Mouse (Mus musculus): Measurements from ENCODE around the gene Gpbar1.
A peak's percentile ranks its signal among the peaks of the same experiment; 100 is the strongest.
"Not testable (repeated sequence)": the region's sequence is repeated elsewhere in the genome, so short reads cannot be mapped to it uniquely, and the experiment has no call there.

The Gpbar1 gene

GRCm38 (mm10) chr1:74278988-74279387 is 638 bp downstream of the Gpbar1 start:
- no peak for DNase-seq

GRCm38 (mm10) chr1:74280591-74281325 is 2.4 kb downstream of the Gpbar1 start:
- no peak for DNase-seq

- DNase-seq, result no peak
These were observed 3.0 kb downstream of the Gpbar1 start for GRCm38 (mm10) chr1:74281372-74281771.

GRCm38 (mm10) chr1:74281886-74282285 is 3.5 kb downstream of the Gpbar1 start:
- DNase-seq, result no peak

GRCm38 (mm10) chr1:74282896-74283625 is 4.7 kb downstream of the Gpbar1 start:
- no peak for DNase-seq

GRCm38 (mm10) chr1:74283686-74284463 is 5.5 kb downstream of the Gpbar1 start:
- peak; percentile 74 for DNase-seq

- DNase-seq, result peak; percentile 100
These were observed 6.3 kb downstream of the Gpbar1 start, which contains the start of the genes Aamp and Pnkd for GRCm38 (mm10) chr1:74284543-74285160. Gene Aamp, minus strand, starts transcription at chr1:74284738. Gene Pnkd, plus strand, starts transcription at chr1:74284930.

GRCm38 (mm10) chr1:74285212-74286010 is 7.1 kb downstream of the Gpbar1 start:
- no peak for DNase-seq

- not testable (repeated sequence) for DNase-seq
These were observed 8.7 kb downstream of the Gpbar1 start for GRCm38 (mm10) chr1:74286869-74287607.

- DNase-seq, result no peak
These were observed 10.0 kb downstream of the Gpbar1 start for GRCm38 (mm10) chr1:74288327-74288726.

GRCm38 (mm10) chr1:74289248-74289647 is 10.9 kb downstream of the Gpbar1 start:
- DNase-seq, result no peak

GRCm38 (mm10) chr1:74289740-74290139 is 11.4 kb downstream of the Gpbar1 start:
- no peak for DNase-seq

- DNase-seq, result no peak
These were observed 11.8 kb downstream of the Gpbar1 start for GRCm38 (mm10) chr1:74290141-74290540.

- no peak for DNase-seq
These were observed 14.1 kb downstream of the Gpbar1 start for GRCm38 (mm10) chr1:74292331-74293020.

- no peak for DNase-seq
These were observed 15.1 kb downstream of the Gpbar1 start for GRCm38 (mm10) chr1:74293306-74293960.

GRCm38 (mm10) chr1:74294090-74294643 is 15.8 kb downstream of the Gpbar1 start:
- DNase-seq, result no peak

- DNase-seq, result no peak
These were observed 16.5 kb downstream of the Gpbar1 start for GRCm38 (mm10) chr1:74294733-74295455.

- DNase-seq, result peak; percentile 78
These were observed 17.3 kb downstream of the Gpbar1 start for GRCm38 (mm10) chr1:74295456-74296171.

Measured in embryo, embryonic 11 days (tissue).